Mouse (Mus musculus): ENCODE data around the gene Gm35315. TPM values are rescaled to one million over a fixed set of nuclear protein-coding genes. Genes with fewer than 3 reads are reported as not detected.
"Not testable (repeated sequence)": the region's sequence is repeated elsewhere in the genome, so short reads cannot be mapped to it uniquely, and the experiment has no call there.

Gm35315 gene
- 1.2 and 1.3 TPM in 2 replicates for polyA plus RNA-seq (2015; fragmentation: Nextera tagmentation; extraction: Ambion mirVana)

DNA sequence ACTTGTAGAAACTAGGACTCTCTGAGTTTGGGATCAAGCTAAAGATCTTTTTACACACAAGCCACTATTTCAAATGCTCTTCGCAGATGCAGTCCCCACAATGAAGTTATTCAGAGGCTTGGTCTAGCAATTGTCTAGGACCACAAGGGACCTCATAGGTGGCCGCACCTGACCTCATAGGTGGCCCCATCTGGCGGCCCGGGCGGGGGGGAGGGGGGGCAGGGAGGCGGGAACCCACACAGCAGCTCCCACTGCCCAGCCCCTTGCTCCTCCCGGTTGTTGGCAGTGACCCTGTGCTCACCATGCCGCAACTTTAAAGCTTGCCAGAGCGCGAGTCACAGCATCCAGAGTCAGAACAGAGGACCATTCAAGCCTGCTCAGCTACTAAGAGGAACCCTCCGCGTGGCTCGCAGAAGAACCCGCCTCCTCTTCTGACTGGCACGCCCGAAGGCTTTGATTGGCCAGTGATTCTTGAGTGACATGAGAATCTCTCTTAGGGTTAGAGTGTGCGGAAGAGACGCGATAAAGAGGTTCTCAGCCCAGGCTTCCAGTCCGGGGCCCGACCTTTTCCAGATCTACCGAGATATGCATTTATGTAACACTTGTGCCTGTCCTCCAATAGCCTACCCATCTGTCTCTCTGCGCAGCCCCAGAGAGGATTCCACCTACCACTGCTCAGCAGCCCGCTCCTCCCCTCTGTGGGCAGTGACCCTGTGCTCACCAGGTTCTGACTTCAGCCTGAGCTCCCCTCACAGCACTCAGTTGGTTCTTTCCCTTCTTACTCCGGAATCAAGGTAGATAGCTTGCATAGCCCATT lies at the start of gene Gm35315:
Gene Gm35315, minus strand, starts transcription at position 391 of the 817 bp plus-strand sequence.
- Histone ChIP-seq H3K9me3 (no peaks in the 10 kb centered on the region), H3K9ac (0 out of 2 replicates have a peak within 1 kb of the TSS, but pooled peaks have one; percentile 37), H3K36me3 (no peaks in the 10 kb centered on the region), H3K4me1 (peaks cover 7% of the 10 kb centered on the region), H3K27ac (peak within 1 kb of the TSS; percentile 51), H3K4me2 (peak within 1 kb of the TSS; percentile 76), H3K27me3 (no peaks in the 10 kb centered on the region), H3K4me3 (peak within 1 kb of the TSS; percentile 53)
- peak; percentile 90 for ATAC-seq (ENCODE audit: insufficient number of reproducible peaks, low FRiP score, low TSS enrichment, low read depth)
- 1% methylated on average over 25 of the region's 25 CpGs for WGBS

DNA sequence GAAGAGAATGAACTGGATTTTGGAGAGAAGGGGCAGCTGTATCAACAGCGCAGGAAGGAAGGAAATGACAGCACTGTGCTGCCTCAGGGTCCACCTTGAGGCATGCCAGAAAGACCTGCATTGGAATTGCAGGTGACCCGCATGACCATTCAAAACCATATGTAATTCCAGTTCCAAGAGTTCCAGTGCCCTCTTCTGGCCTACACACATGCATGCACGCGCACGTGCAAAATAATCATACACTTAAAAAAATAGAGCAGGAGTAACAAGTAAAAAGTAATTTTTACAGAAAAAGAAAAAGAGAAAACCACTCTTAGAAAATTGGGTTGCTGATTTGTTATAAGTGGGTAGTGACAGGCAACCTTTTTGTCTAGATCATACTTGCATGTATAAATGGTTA lies 48.8 kb upstream of the Gm35315 start:
- no peak for ATAC-seq (ENCODE audit: insufficient number of reproducible peaks, low FRiP score, low TSS enrichment, low read depth)
- H3K27me3 ChIP-seq = no peaks in the 10 kb centered on the region
- H3K36me3 ChIP-seq = peaks cover 57% of the 10 kb centered on the region
- 89% methylated on average over 5 of the region's 5 CpGs for WGBS
- H3K4me2 ChIP-seq = no peak overlapping the region
- H3K4me3 ChIP-seq = no peak overlapping the region
- H3K27ac ChIP-seq = no peak overlapping the region
- H3K9ac ChIP-seq = no peak overlapping the region
- H3K4me1 ChIP-seq = no peaks in the 10 kb centered on the region
- no peaks in the 10 kb centered on the region for H3K9me3 ChIP-seq

DNA sequence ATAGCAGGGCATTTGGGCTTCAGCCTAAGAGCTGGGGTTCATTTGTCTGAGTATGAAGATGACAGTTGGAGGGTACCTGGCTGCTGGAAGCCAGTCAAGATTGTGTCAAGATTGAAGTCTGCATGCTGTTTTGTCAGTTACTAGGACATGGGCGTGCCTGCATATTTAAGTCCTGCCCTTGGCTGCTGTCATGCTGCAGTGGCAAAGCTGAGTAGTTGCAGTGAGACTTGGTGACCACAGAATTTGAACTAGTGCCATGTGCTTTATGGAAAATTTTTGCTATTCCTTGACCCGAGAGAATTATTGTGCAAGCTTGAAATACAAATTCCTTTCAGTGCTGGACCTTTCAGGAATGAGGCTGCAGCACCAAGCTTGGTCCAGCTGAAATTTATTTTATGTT lies 48.1 kb upstream of the Gm35315 start:
- Histone ChIP-seq H3K4me1 (no peaks in the 10 kb centered on the region), H3K9ac (no peak overlapping the region), H3K27me3 (no peaks in the 10 kb centered on the region), H3K4me3 (no peak overlapping the region), H3K9me3 (no peaks in the 10 kb centered on the region), H3K36me3 (peaks cover 51% of the 10 kb centered on the region), H3K27ac (no peak overlapping the region), H3K4me2 (no peak overlapping the region)
- ATAC-seq (ENCODE audit: insufficient number of reproducible peaks, low FRiP score, low TSS enrichment, low read depth) = no peak
- WGBS = 85% methylated on average over 2 of the region's 2 CpGs

DNA sequence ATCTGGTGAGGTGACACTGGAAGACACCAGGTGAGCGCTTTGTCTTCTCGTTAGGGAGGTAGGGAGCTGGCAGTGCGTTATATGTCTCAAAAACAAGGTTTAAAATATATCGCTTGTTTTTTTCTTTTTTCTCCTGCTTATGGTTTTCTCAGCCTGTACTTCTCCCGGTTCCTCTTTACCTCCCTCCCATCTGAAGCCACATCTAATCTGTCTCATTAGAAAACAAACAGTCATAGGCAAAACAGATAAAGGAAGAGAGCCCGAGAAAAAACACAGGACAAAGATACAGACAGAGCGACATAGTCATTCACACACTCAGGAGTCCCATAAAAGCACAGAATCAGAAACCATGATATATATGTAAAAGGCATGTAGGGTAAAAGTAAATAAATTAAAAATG lies 46.2 kb upstream of the Gm35315 start:
- no peak overlapping the region for H3K9ac ChIP-seq
- no peak overlapping the region for H3K4me3 ChIP-seq
- H3K9me3 ChIP-seq = no peaks in the 10 kb centered on the region
- no peak overlapping the region for H3K4me2 ChIP-seq
- 94% methylated on average over 7 of the region's 7 CpGs for WGBS
- H3K27ac ChIP-seq = no peak overlapping the region
- no peaks in the 10 kb centered on the region for H3K27me3 ChIP-seq
- ATAC-seq (ENCODE audit: insufficient number of reproducible peaks, low FRiP score, low TSS enrichment, low read depth) = no peak
- H3K4me1 ChIP-seq = peaks cover 7% of the 10 kb centered on the region; the same call in 1 of the 2 replicates
- peaks cover 36% of the 10 kb centered on the region for H3K36me3 ChIP-seq

- H3K9ac ChIP-seq = no peak overlapping the region
- 96% methylated on average over 3 of the region's 3 CpGs for WGBS
- H3K27me3 ChIP-seq = no peaks in the 10 kb centered on the region
- ATAC-seq (ENCODE audit: insufficient number of reproducible peaks, low FRiP score, low TSS enrichment, low read depth) = no peak
- no peaks in the 10 kb centered on the region for H3K9me3 ChIP-seq
- peaks cover 27% of the 10 kb centered on the region for H3K36me3 ChIP-seq
- H3K4me3 ChIP-seq = no peak overlapping the region
- no peak overlapping the region for H3K27ac ChIP-seq
- H3K4me2 ChIP-seq = no peak overlapping the region
- H3K4me1 ChIP-seq = peaks cover 7% of the 10 kb centered on the region; the same call in 1 of the 2 replicates
Measured at GRCm38 (mm10) chr5:110139325-110139724, 45.1 kb upstream of the Gm35315 start.

GRCm38 (mm10) chr5:110137816-110138215 lies 43.6 kb upstream of the Gm35315 start:
- 91% methylated on average over 3 of the region's 3 CpGs for WGBS
- Histone ChIP-seq H3K9ac (no peak overlapping the region), H3K4me1 (peaks cover 7% of the 10 kb centered on the region; the same call in 1 of the 2 replicates), H3K36me3 (peaks cover 17% of the 10 kb centered on the region; the same call in 1 of the 2 replicates), H3K27ac (no peak overlapping the region), H3K27me3 (no peaks in the 10 kb centered on the region), H3K9me3 (no peaks in the 10 kb centered on the region), H3K4me3 (no peak overlapping the region), H3K4me2 (no peak overlapping the region)
- no peak for ATAC-seq (ENCODE audit: insufficient number of reproducible peaks, low FRiP score, low TSS enrichment, low read depth)

- Histone ChIP-seq H3K4me2 (peak overlapping the region; percentile 74), H3K36me3 (peaks cover 6% of the 10 kb centered on the region; the same call in 1 of the 2 replicates), H3K4me3 (peak overlapping the region; percentile 84), H3K4me1 (peaks cover 7% of the 10 kb centered on the region; the same call in 1 of the 2 replicates), H3K27me3 (no peaks in the 10 kb centered on the region), H3K9ac (peak overlapping the region; percentile 67), H3K9me3 (no peaks in the 10 kb centered on the region), H3K27ac (peak overlapping the region; percentile 43)
- ATAC-seq (ENCODE audit: insufficient number of reproducible peaks, low FRiP score, low TSS enrichment, low read depth) = peak; percentile 17; the same call in 1 of the 2 replicates
- WGBS = 4% methylated on average over 18 of the region's 18 CpGs
Measured at GRCm38 (mm10) chr5:110136087-110136464, 41.9 kb upstream of the Gm35315 start.

DNA sequence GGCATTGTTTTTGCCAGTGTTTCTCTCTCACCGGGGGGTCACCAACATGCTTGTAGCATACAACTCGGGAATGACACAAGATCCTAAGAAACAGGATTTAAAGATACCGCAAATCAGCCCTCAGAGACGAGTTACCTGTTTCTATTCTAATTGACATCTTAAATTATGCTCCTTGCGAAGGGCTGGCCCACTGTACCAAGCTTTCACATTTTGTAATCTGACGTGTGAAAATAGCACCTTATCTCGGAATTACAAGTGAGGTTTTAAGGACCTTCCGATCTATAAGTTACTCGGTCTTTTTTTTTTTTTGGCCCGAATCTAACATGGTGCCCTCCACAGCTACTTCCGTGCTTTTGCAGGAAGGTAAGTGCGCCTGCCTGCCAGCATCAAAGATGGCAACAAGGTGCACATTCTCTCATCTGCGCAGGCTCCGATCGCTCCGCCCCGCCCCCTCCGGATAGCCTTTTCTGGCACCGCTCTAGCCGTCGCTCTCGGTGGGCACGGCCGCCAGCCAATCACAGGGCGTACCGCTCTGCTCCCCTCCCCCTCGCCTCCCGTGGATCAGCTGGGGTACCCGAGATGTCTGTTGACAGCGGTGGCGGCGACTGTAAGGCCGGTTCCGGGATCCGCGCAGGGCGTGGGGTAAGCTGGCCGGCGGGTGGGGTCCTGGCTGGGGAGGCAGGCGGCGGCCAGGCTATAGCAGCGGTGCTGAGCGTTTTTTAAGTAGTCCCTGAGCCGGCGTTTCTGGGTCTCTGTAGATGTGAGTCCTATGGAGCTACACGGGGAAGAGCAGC lies 41.3 kb upstream of the Gm35315 start, which contains the start of gene Chfr:
Gene Chfr, plus strand, starts transcription at position 550 of the 794 bp plus-strand sequence.
- Histone ChIP-seq H3K9ac (peak within 1 kb of the TSS; percentile 67), H3K4me3 (peak within 1 kb of the TSS; percentile 84), H3K36me3 (peaks cover 9% of the 10 kb centered on the region; the same call in 1 of the 2 replicates), H3K9me3 (no peaks in the 10 kb centered on the region), H3K4me2 (peak within 1 kb of the TSS; percentile 74), H3K27ac (peak within 1 kb of the TSS; percentile 51), H3K4me1 (peaks cover 7% of the 10 kb centered on the region; the same call in 1 of the 2 replicates), H3K27me3 (no peaks in the 10 kb centered on the region)
- WGBS = 4% methylated on average over 46 of the region's 46 CpGs
- ATAC-seq (ENCODE audit: insufficient number of reproducible peaks, low FRiP score, low TSS enrichment, low read depth) = peak; percentile 99

DNA sequence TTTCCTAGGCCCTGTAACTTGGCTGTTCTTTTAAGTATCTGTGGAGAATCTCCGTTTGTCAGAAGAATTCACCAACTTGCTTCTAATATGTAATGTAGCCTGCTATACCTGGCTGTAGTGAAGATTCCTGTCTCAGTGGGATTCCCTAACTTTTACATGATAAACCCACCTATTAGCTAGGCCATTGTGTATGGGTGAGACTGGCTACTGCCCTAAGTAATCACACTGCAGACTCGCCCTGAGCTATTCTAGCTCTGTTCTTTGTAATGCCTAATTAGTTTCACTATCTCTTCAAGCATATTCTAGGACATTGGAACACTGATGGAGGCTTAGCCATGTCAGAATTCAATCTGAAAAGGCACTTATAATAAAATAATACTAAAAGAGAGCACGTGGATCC lies 28.2 kb upstream of the Gm35315 start:
- 85% methylated on average over 3 of the region's 3 CpGs for WGBS
- ATAC-seq (ENCODE audit: insufficient number of reproducible peaks, low FRiP score, low TSS enrichment, low read depth); H3K4me3 ChIP-seq; H3K9ac ChIP-seq; H3K27me3 ChIP-seq; H3K4me2 ChIP-seq; H3K9me3 ChIP-seq; H3K4me1 ChIP-seq; H3K27ac ChIP-seq: not testable (repeated sequence)
- H3K36me3 ChIP-seq = peaks cover 30% of the 10 kb centered on the region

DNA sequence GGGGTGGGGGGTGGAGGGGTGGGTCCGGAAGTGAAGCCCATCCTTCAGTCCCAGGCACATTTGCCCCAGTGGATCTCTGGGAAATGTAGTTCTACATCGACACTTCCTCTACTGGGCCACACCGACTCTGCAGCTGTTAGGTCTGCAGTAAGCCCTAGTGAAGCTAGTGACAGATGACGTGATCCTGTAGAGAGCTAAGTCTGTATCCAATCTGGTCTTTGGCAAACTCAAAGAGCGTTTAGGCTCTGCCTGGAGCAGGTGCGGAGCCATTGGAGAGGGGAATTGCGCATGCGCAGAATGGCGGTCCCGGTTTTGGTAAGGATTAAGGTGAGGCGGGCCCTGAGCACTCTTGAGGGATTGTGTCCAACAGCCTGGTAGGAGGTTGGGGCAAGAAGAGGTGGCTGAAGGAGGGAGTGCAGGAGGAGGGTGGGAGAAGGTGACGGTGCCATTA lies 15.8 kb upstream of the Gm35315 start, which contains the start of gene Zfp605:
Gene Zfp605, plus strand, starts transcription at position 102 of the 451 bp plus-strand sequence.
- peak within 1 kb of the TSS; percentile 33; the same call in 1 of the 2 replicates for H3K9ac ChIP-seq
- peak within 1 kb of the TSS; percentile 59 for H3K4me2 ChIP-seq
- H3K27ac ChIP-seq = peak within 1 kb of the TSS; percentile 76
- H3K27me3 ChIP-seq = no peaks in the 10 kb centered on the region
- peaks cover 28% of the 10 kb centered on the region for H3K36me3 ChIP-seq
- H3K4me1 ChIP-seq = peaks cover 18% of the 10 kb centered on the region
- WGBS = under 1% methylated on average over 12 of the region's 12 CpGs
- ATAC-seq (ENCODE audit: insufficient number of reproducible peaks, low FRiP score, low TSS enrichment, low read depth) = peak; percentile 46
- H3K4me3 ChIP-seq = peak within 1 kb of the TSS; percentile 51
- H3K9me3 ChIP-seq = no peaks in the 10 kb centered on the region

GRCm38 (mm10) chr5:110108305-110108628 lies 14.0 kb upstream of the Gm35315 start:
- Histone ChIP-seq H3K4me2 (peak overlapping the region; percentile 83), H3K9me3 (no peaks in the 10 kb centered on the region), H3K4me3 (peak overlapping the region; percentile 87), H3K9ac (no peak overlapping the region), H3K4me1 (peaks cover 18% of the 10 kb centered on the region), H3K36me3 (peaks cover 42% of the 10 kb centered on the region), H3K27me3 (no peaks in the 10 kb centered on the region), H3K27ac (peak overlapping the region; percentile 99)
- no peak for ATAC-seq (ENCODE audit: insufficient number of reproducible peaks, low FRiP score, low TSS enrichment, low read depth)
- 0% methylated on average over 7 of the region's 7 CpGs for WGBS
